Mouse (Mus musculus) embryonic facial prominence, embryonic 11.5 days (tissue): ENCODE measurements around the gene Pitx2. TPM values are rescaled to one million over a fixed set of nuclear protein-coding genes. Genes with fewer than 3 reads are reported as not detected.

Source experiments
- ATAC-seq: fragments of 200-750 bp; cut with Nextera tagmentation; replicated peaks from 2 replicates; pipeline ENCODE4 v1.8.0; 2017; ENCODE audit warnings: low read depth; ENCODE audit not compliant: insufficient number of reproducible peaks, low FRiP score, low TSS enrichment
- DNase-seq: peaks from one replicate; pipeline ENCODE4 v3.0.0-alpha.2; 2015; ENCODE audit warnings: low spot score
- H3K27ac ChIP-seq: fragments of 300-500 bp; sonication (generic); replicated peaks from 2 replicates; pipeline ENCODE4 v1.5.1; 2014; ENCODE audit warnings: mild to moderate bottlenecking, low read depth, low read length, control low read depth
- H3K27me3 ChIP-seq: fragments of 300-500 bp; sonication (generic); 2 replicates; pipeline ENCODE4 v1.6.1; 2014; ENCODE audit warnings: mild to moderate bottlenecking, low read length, moderate library complexity, mixed read lengths; ENCODE audit not compliant: control insufficient read depth, insufficient read depth
- H3K36me3 ChIP-seq: fragments of 300-500 bp; sonication (generic); replicated peaks from 2 replicates; pipeline ENCODE4 v1.6.1; 2014; ENCODE audit warnings: low read depth, mild to moderate bottlenecking, low read length, moderate library complexity, mixed read lengths; ENCODE audit not compliant: control insufficient read depth, insufficient read depth
- H3K4me1 ChIP-seq: fragments of 300-500 bp; sonication (generic); 2 replicates; pipeline ENCODE4 v1.6.1; 2014; ENCODE audit warnings: low read length, mixed read lengths; ENCODE audit not compliant: control insufficient read depth, insufficient read depth
- H3K4me2 ChIP-seq: fragments of 300-500 bp; sonication (generic); 2 replicates; pipeline ENCODE4 v1.6.1; 2014; ENCODE audit warnings: low read depth, mild to moderate bottlenecking, control low read depth, low read length, moderate library complexity
- H3K4me3 ChIP-seq: fragments of 300-500 bp; sonication (generic); 2 replicates; pipeline ENCODE4 v1.5.1; 2014; ENCODE audit warnings: low read depth, low read length, control low read depth
- H3K9ac ChIP-seq: fragments of 300-500 bp; sonication (generic); replicated peaks from 2 replicates; pipeline ENCODE4 v1.6.1; 2014; ENCODE audit warnings: mild to moderate bottlenecking, control low read depth, low read length
- H3K9me3 ChIP-seq: fragments of 300-500 bp; sonication (generic); replicated peaks from 2 replicates; pipeline ENCODE4 v1.6.1; 2016; ENCODE audit warnings: mild to moderate bottlenecking, low read length, inconsistent platforms, mixed read lengths; ENCODE audit not compliant: control insufficient read depth
- WGBS: fragments of 180-500 bp; shearing (Covaris S2); extraction: QIAGEN DNeasy Blood & Tissue Kit; methylation state at CpG from one replicate; pipeline ENCODE4 v1.1.7; 2014; 5-methylcytosine and 5-hydroxymethylcytosine counted together
- polyA plus RNA-seq: library from polyadenylated mRNA; unstranded; fragments of >200 nt; fragmentation: Nextera tagmentation; extraction: Ambion mirVana; gene quantifications from 2 replicates; pipeline ENCODE4 v1.2.1, GENCODE M21; 2014

The Pitx2 gene
- 35.6 and 41.4 TPM in 2 replicates for polyA plus RNA-seq

DNA sequence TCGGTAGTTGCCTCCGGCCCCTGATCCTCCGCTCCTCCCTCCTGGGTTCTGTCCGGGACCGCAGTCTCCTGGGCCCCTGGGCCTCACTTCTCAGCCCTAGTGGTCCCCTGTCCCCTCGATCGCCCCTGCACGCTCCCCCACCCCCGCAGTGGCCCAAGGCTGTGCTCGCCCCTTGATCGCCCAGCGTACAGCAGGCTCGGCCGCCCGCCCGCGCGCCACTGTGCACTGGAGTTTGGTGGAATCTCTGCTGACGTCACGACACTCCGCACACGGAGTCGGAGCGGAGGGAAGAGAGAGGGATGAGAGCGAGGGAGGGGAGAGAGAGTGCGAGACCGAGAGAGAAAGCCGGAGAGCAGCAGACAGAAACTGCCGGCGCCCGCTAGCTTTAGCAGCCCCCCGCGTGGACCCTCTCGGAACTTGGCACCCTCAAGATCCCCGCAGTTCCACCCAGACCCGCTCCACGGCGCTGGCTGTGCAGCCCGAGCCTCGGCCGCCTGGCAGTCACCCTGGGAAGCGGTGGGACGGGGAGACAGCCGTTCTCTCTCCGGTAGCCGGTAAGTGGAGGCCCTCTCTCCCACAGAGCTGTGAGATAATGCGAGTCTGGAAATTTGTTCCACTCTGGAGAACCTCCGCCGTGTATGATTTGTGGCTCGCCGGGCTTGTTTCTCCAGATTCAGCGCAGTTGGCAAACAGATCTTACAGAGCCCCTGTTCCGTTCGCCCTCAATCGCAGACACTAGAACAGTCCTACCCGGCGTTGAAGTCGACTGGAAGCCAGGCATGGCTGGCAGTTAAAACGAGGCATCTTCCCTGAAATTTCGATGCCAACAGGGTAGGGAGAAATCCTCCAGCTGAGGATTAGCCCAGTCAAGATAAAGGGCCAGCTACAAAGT is at the start of gene Pitx2:
Gene Pitx2, plus strand, starts transcription at position 270 of the 892 bp plus-strand sequence.
- Histone ChIP-seq H3K27me3 (peaks cover 65% of the 10 kb centered on the region), H3K9me3 (no peaks in the 10 kb centered on the region), H3K4me3 (peak within 1 kb of the TSS; percentile 40), H3K36me3 (no peaks in the 10 kb centered on the region), H3K27ac (peak within 1 kb of the TSS; percentile 52; the same call in 1 of the 2 replicates), H3K4me1 (peaks cover 3% of the 10 kb centered on the region), H3K9ac (peak within 1 kb of the TSS; percentile 54), H3K4me2 (peak within 1 kb of the TSS; percentile 75)
- ATAC-seq = peak; percentile 85
- WGBS = under 1% methylated on average over 58 of the region's 60 CpGs
- DNase-seq = peak; percentile 77

DNA sequence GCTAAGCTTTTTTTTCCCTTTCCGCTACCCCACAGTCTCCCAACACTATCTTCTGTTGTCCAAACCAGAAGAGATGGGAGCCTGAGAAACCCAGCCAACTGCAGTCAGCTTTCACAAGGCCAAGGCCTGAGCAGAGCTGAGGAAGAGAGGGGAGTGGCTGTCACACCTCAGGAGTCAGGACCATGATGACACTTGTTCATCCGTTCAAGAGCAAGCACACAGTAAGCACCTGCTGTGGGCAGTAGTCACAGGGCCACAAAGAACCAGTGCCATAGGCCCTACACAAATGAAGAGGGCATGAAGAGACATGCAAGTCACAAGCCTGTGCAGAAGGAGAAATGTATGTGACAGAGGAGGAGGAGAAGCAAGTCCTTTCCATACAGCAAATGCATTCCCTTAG is 49.7 kb upstream of the Pitx2 start:
- no peak for ATAC-seq
- Histone ChIP-seq H3K36me3 (no peaks in the 10 kb centered on the region), H3K4me1 (no peaks in the 10 kb centered on the region), H3K27me3 (no peaks in the 10 kb centered on the region), H3K4me2 (no peak overlapping the region), H3K27ac (no peak overlapping the region), H3K4me3 (no peak overlapping the region), H3K9me3 (no peaks in the 10 kb centered on the region), H3K9ac (no peak overlapping the region)
- WGBS = 84% methylated on average over 2 of the region's 2 CpGs
- no peak for DNase-seq

DNA sequence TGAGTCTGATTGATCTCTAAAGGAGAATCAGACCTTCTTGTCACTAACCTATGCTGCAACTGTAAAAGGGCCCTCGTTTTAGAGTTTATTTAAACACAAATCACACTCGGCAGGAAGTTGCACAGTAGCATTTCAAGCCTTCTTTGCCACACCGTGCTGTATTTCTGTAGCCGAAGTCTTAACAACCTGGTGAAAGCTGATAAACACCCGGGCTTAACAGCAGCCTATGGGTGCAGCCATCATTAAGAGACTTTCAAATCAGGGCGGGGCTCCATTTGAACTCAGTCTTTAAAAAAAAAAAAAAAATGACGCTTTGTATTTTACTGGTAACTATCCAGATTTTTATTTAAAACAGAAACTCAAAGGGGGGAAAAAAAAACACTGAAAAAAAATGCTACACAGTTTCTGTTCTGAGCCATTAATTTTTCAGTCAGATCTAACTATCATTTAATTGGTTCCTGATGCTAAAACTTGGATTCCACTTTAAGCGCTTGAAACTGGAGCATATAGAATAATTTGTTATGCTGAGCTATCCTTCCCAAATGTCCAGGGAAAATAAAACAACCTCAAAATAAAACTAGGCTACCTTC is 48.5 kb upstream of the Pitx2 start:
- Histone ChIP-seq H3K4me3 (no peak overlapping the region), H3K27ac (no peak overlapping the region), H3K9ac (no peak overlapping the region), H3K9me3 (no peaks in the 10 kb centered on the region), H3K4me1 (no peaks in the 10 kb centered on the region), H3K4me2 (no peak overlapping the region), H3K27me3 (no peaks in the 10 kb centered on the region), H3K36me3 (no peaks in the 10 kb centered on the region)
- ATAC-seq = no peak
- DNase-seq = peak; percentile 40
- WGBS = 50% methylated on average over 8 of the region's 8 CpGs

DNA sequence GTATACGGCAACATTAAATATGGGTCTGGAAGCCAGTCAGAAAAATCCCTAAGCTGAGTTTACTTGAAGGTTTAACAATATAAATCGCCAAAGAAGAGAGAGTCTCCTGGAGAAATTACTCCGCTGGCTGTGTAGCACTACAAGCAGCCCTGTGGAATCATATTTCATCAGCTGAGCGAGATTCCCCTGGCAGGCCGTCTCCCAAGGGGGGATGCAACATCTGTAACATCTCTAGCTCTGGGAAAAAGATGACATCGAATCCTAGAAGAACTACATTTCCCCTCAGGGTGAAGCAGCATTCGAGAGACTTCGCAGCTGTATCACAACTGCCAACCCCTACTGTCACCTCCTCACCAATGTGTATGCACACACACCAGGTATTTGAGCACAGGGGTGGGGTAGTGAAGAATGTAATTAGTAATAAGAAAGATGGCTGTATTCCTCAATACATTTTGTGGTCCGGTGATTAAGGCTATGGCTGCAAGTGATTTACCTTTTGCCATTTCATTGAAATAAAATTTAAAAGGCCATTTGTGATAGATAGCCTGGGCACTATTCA is 40.8 kb upstream of the Pitx2 start:
- peak; percentile 59 for DNase-seq
- 37% methylated on average over 9 of the region's 9 CpGs for WGBS

DNA sequence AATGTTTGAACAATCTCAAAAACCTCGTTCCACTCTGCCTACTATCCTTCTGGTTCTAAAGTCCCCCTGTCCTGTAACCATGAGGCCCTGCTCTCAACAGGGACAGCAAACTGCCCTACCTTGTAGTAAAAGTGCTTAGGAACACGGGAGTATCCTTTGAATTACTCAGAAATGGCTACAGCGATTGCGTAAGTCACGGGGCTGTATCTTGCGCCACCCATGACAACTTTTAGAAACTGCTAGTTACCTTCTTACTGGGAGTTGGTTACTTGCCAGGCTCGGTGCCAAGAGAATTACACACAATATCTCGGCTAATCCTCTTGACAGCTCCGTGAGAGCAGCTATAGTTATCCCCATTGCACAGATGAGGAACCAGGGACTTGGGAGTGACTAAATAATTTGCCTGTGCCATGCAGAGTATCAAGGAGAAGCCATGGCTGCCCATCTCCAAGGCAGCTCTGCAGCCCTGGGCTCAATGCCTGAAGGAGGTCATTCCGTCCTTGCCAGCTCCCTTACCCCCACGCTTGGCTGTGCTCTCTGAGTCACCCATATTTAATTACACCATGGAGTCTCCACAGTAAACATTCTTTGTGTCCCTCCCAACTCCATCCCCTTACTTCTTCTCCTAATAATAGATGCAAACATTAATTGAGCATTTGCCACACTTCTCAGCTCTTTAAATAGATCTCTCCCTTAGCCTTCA is 38.2 kb upstream of the Pitx2 start:
- Histone ChIP-seq H3K4me3 (no peak overlapping the region), H3K4me2 (no peak overlapping the region), H3K36me3 (no peaks in the 10 kb centered on the region), H3K27ac (no peak overlapping the region), H3K4me1 (no peaks in the 10 kb centered on the region; the same call in 1 of the 2 replicates), H3K27me3 (no peaks in the 10 kb centered on the region), H3K9me3 (no peaks in the 10 kb centered on the region), H3K9ac (no peak overlapping the region)
- ATAC-seq (no peak), DNase-seq (no peak)
- 82% methylated on average over 11 of the region's 11 CpGs for WGBS

More for the DNA sequence above, 40.8 kb upstream of the Pitx2 start:
- ATAC-seq = no peak
- Histone ChIP-seq H3K36me3 (no peaks in the 10 kb centered on the region), H3K4me2 (no peak overlapping the region), H3K4me3 (no peak overlapping the region), H3K27me3 (no peaks in the 10 kb centered on the region), H3K9me3 (no peaks in the 10 kb centered on the region), H3K9ac (no peak overlapping the region), H3K4me1 (no peaks in the 10 kb centered on the region; the same call in 1 of the 2 replicates), H3K27ac (no peak overlapping the region)

DNA sequence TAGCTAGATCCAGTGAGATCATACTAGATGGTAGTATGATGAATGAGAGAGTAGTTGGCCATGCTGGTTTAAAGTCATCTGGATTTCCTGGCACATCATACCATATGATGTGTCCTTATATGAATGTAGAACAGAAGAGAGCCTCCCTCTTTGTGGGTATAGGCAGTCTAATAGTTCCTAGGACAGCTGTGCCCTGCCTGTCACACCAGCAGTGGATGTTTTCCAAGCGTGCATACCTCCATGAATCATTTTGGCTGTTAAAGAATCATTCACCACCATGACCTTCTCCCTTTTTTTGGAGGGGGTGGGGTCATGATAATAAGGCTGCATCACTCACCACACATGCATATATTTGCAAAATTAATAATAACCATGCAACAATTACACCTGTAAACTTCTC is 35.4 kb upstream of the Pitx2 start:
- ATAC-seq (no peak), DNase-seq (no peak)
- Histone ChIP-seq H3K4me1 (no peaks in the 10 kb centered on the region), H3K9ac (no peak overlapping the region), H3K4me3 (no peak overlapping the region), H3K9me3 (no peaks in the 10 kb centered on the region), H3K27me3 (no peaks in the 10 kb centered on the region), H3K36me3 (no peaks in the 10 kb centered on the region), H3K4me2 (no peak overlapping the region), H3K27ac (no peak overlapping the region)
- WGBS = 62% methylated on average over 1 of the region's 1 CpGs

DNA sequence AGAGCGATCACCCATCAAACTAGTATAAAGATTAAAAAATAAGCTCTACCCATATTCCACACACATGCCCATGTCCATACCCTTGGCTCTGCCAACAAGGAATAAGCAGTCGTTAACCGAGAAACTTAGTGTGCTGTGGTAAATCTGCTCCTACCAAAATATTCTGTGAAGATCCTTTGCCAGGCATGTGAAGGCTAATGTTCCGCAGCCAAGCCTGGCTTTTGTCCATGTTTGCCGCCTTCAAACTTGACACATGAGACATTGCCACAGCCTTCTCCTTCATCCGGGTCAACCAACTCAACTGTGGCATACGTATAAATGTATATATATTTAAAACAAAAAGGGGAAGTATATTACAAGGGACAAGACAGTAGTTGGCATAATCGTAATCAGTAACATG is 34.0 kb upstream of the Pitx2 start:
- no peak for DNase-seq
- H3K4me3 ChIP-seq = no peak overlapping the region
- no peaks in the 10 kb centered on the region for H3K4me1 ChIP-seq
- no peak overlapping the region for H3K27ac ChIP-seq
- H3K36me3 ChIP-seq = no peaks in the 10 kb centered on the region
- H3K27me3 ChIP-seq = no peaks in the 10 kb centered on the region
- no peak for ATAC-seq
- H3K9me3 ChIP-seq = no peaks in the 10 kb centered on the region
- no peak overlapping the region for H3K4me2 ChIP-seq
- 89% methylated on average over 8 of the region's 8 CpGs for WGBS
- H3K9ac ChIP-seq = no peak overlapping the region
